Comparison of ENCODE assay signal across 9 mouse cellular contexts in genomic region chr13:99458658-99459386, GRCm38 (mm10). TPM values are rescaled to one million over a fixed set of nuclear protein-coding genes. Genes with fewer than 3 reads are reported as not detected.
DNase-seq lines count a peak whose midpoint lies in the region; ATAC-seq and TF ChIP-seq lines count a peak whose summit lies in the region.
"Had no signal": no experiment of that assay in that cellular context is flagged by ENCODE, and none has a peak within 500 bp of the region (broad histone marks: within the 10 kb centered on the region; RNA-seq: fewer than 3 reads in every experiment).

No protein-coding gene starts in this region.

- no peaks in the 10 kb centered on the region for H3K4me1 ChIP-seq in hindbrain, embryonic 11.5 days (replicated peaks; ENCODE audit: control insufficient read depth, insufficient read depth, low read length)
- H3K4me1 ChIP-seq in hindbrain, embryonic 10.5 days (replicated peaks) = peaks cover 35% of the 10 kb centered on the region
- no peaks in the 10 kb centered on the region for H3K4me1 ChIP-seq in lung, postnatal 0 days (ENCODE audit: insufficient read depth, low read depth, low read length)

- no peaks in the 10 kb centered on the region for H3K9me3 ChIP-seq in hindbrain, embryonic 11.5 days (ENCODE audit: control insufficient read depth, low read length)
- 0 out of 2 replicates have a peak, but pooled peaks cover 4% of the 10 kb centered on the region for H3K9me3 ChIP-seq in hindbrain, embryonic 10.5 days
- no peaks in the 10 kb centered on the region for H3K9me3 ChIP-seq in lung, postnatal 0 days (ENCODE audit: low read length)

- TF ChIP-seq CTCF in lung, postnatal 0 days (IDR thresholded peaks at IDR 0.05) = no peak

- DNase-seq in hindbrain, embryonic 11.5 days (ENCODE audit: low spot score) = no peak
- no peak for DNase-seq in hindbrain, embryonic 10.5 days (ENCODE audit: low spot score)
- peak; percentile 85 for DNase-seq in Muller cell, postnatal 12 days (ENCODE audit: inconsistent ontology term)
- DNase-seq in cerebellum, postnatal 10 days = peak; percentile 82 to 85
- peak; percentile 22 for DNase-seq in lung, postnatal 0 days (ENCODE audit: low spot score)
- DNase-seq in thymus, postnatal 0 days (ENCODE audit: low spot score) = no peak
- DNase-seq in left cerebral cortex, adult 8-10 months (ENCODE audit: low spot score in 2 of 2) = no peak
- no peak for DNase-seq in testis, postnatal 10 days (ENCODE audit: low spot score)

- ATAC-seq in hindbrain, embryonic 11.5 days (ENCODE audit: low FRiP score) = 0 out of 2 replicates have a peak, but pooled peaks have one; percentile 28
- no peak for ATAC-seq in lung, postnatal 0 days

- no peak for TF ChIP-seq EP300 in lung, postnatal 0 days (IDR thresholded peaks at IDR 0.05)

- H3K27me3 ChIP-seq in hindbrain, embryonic 11.5 days (ENCODE audit: control insufficient read depth, insufficient read depth, low read length) = no peaks in the 10 kb centered on the region
- no peaks in the 10 kb centered on the region for H3K27me3 ChIP-seq in hindbrain, embryonic 10.5 days (ENCODE audit: insufficient read depth, poor library complexity, severe bottlenecking)
- no peaks in the 10 kb centered on the region for H3K27me3 ChIP-seq in lung, postnatal 0 days (replicated peaks; ENCODE audit: insufficient read depth, low read length)

- no peak overlapping the region for H3K9ac ChIP-seq in hindbrain, embryonic 11.5 days (ENCODE audit: low read depth, low read length)
- H3K9ac ChIP-seq in lung, postnatal 0 days (replicated peaks; ENCODE audit: low read depth) = no peak overlapping the region

- H3K27ac ChIP-seq in hindbrain, embryonic 11.5 days (ENCODE audit: low read depth, low read length) = no peak overlapping the region
- no peak overlapping the region for H3K27ac ChIP-seq in hindbrain, embryonic 10.5 days
- H3K27ac ChIP-seq in lung, postnatal 0 days (ENCODE audit: low read length) = no peak overlapping the region

- 85% methylated on average over 12 of the region's 12 CpGs for WGBS in hindbrain, embryonic 11.5 days
- WGBS in hindbrain, embryonic 10.5 days = 92% methylated on average over 12 of the region's 12 CpGs
- WGBS in lung, postnatal 0 days = 67% methylated on average over 12 of the region's 12 CpGs

- no peaks in the 10 kb centered on the region for H3K36me3 ChIP-seq in hindbrain, embryonic 11.5 days (ENCODE audit: control insufficient read depth, insufficient read depth, low read length)
- peaks cover 60% of the 10 kb centered on the region for H3K36me3 ChIP-seq in hindbrain, embryonic 10.5 days
- no peaks in the 10 kb centered on the region for H3K36me3 ChIP-seq in lung, postnatal 0 days (ENCODE audit: insufficient read depth, low read length)

- H3K4me2 ChIP-seq in hindbrain, embryonic 11.5 days (replicated peaks; ENCODE audit: low read depth, low read length) = no peak overlapping the region
- no peak overlapping the region for H3K4me2 ChIP-seq in lung, postnatal 0 days (replicated peaks; ENCODE audit: low read depth, low read length)

- no peak overlapping the region for H3K4me3 ChIP-seq in hindbrain, embryonic 11.5 days (ENCODE audit: low read depth, low read length)
- no peak overlapping the region for H3K4me3 ChIP-seq in hindbrain, embryonic 10.5 days
- H3K4me3 ChIP-seq in lung, postnatal 0 days (ENCODE audit: low read depth, low read length) = no peak overlapping the region

RNA-seq across cellular contexts. Expression of gene Map1b, which starts 57.5 kb away (rescaled TPM):
- polyA plus RNA-seq in hindbrain, embryonic 11.5 days (2014; fragmentation: Nextera tagmentation; extraction: Ambion mirVana) = 1,051 and 1,521 TPM in 2 replicates
- polyA plus RNA-seq in hindbrain, embryonic 10.5 days (2016; fragmentation: Nextera tagmentation; extraction: Ambion mirVana) = 743 and 1,096 TPM in 2 replicates
- polyA plus RNA-seq in lung, postnatal 0 days (2015; fragmentation: Nextera tagmentation; extraction: Ambion mirVana) = 31.2 and 39.1 TPM in 2 replicates
- 4.0 and 5.8 TPM in 2 replicates for polyA plus RNA-seq in thymus, postnatal 0 days (2015; fragmentation: Nextera tagmentation; extraction: Ambion mirVana)
- total RNA-seq in left cerebral cortex, adult 8-10 months (2022) = 100 to 1,000 TPM; 564 to 711 (median 629) TPM
- total RNA-seq: MEL had no signal

Comparison
In these comparisons a context has a peak if more than half of its experiments do, and no peak if none do; other contexts are left out.
1. DNase-seq: peak in Muller cell, postnatal 12 days (single experiment), cerebellum, postnatal 10 days (2 of 2) and lung, postnatal 0 days (single experiment); none in hindbrain, embryonic 11.5 days (single experiment), hindbrain, embryonic 10.5 days (single experiment), thymus, postnatal 0 days (single experiment), left cerebral cortex, adult 8-10 months (0 of 2) and testis, postnatal 10 days (single experiment).
2. RNA of gene Map1b, which starts 57.5 kb away (polyA plus RNA-seq): 1,051 to 1,521 TPM in hindbrain, embryonic 11.5 days and 743 to 1,096 TPM in hindbrain, embryonic 10.5 days; 31.2 to 39.1 TPM in lung, postnatal 0 days and 4.0 to 5.8 TPM in thymus, postnatal 0 days; every median in the first group is over 10 times any median in the second.